Mouse (Mus musculus) adrenal gland, postnatal 0 days (tissue): ENCODE results near the gene Adamts16. TPM values are rescaled to one million over a fixed set of nuclear protein-coding genes. Genes with fewer than 3 reads are reported as not detected.

ENCODE experiments used
- polyA plus RNA-seq: library from polyadenylated mRNA; unstranded; fragments of >200 nt; fragmentation: Nextera tagmentation; extraction: Ambion mirVana; gene quantifications from 2 replicates; pipeline ENCODE4 v1.2.1, GENCODE M21; 2015

The Adamts16 gene
- 2.4 and 2.7 TPM in 2 replicates for polyA plus RNA-seq

DNA sequence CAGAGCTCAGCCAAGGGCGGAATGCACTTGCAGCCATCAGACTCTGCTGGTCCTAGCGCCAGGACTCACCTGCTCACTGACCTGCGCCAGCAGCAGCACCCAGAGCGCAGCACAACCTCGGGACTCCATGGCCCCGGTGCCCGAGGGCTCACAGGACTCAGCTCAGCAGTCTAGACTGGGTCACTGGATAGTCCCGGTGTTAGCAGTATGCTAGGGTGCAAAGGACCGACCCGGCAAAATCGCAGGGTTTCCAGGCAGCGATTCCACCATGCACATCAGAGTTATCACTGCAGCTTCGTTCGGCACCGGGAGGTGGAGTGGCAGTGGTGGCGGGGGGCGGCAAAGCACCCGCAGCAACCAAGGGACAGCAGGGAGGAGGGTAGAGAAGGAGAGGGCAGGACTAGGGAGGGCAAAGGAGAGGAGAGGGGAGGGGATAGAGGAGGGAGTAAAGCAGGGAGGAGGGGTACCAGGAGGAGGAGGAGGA, at the start of gene Adamts16:
Gene Adamts16 (minus strand): TSS at position 391 of the 484 bp plus-strand sequence.

Other genes with a start within 250 kb of the Adamts16 start
- gene Ice1, start 204.2 kb downstream of the Adamts16 start, polyA plus RNA-seq: 7.7 and 8.3 TPM in 2 replicates